Mouse (Mus musculus) gastrocnemius, postnatal 14 days (tissue): Measurements from ENCODE around the gene Atad1. TPM values are rescaled to one million over a fixed set of nuclear protein-coding genes. Genes with fewer than 3 reads are reported as not detected.
"Not testable (repeated sequence)": the region's sequence is repeated elsewhere in the genome, so short reads cannot be mapped to it uniquely, and the experiment has no call there.

Experiments
- DNase-seq: peaks from one replicate; pipeline ENCODE4 v3.0.0; 2021; ENCODE audit warnings: mixed read lengths
- intact Hi-C: fragments of 180-260 bp; cut with DNase I; formaldehyde crosslinking; loops from one replicate; pipeline ENCODE4 v1.15.1; 2025; ENCODE audit warnings: low total_unique reads
- total RNA-seq, 2 experiments: library from RNA; stranded (reverse); gene quantifications; 2 replicates each; pipeline ENCODE4 v1.2.3; 2021

The Atad1 gene
- total RNA-seq, 2 experiments from 2014 or later = 40.8 to 48.6 TPM

GRCm38 (mm10) chr19:32702191-32702590 is 37.4 kb downstream of the Atad1 start:
- intact Hi-C loops = no loop called here
- no peak for DNase-seq

- no peak for DNase-seq
- intact Hi-C loops = loop anchor here (10.0 kb wide), 1 partner anchor 222 kb away; no protein-coding TSS in a partner anchor
Measured at GRCm38 (mm10) chr19:32696674-32697073, 42.9 kb downstream of the Atad1 start.

DNA sequence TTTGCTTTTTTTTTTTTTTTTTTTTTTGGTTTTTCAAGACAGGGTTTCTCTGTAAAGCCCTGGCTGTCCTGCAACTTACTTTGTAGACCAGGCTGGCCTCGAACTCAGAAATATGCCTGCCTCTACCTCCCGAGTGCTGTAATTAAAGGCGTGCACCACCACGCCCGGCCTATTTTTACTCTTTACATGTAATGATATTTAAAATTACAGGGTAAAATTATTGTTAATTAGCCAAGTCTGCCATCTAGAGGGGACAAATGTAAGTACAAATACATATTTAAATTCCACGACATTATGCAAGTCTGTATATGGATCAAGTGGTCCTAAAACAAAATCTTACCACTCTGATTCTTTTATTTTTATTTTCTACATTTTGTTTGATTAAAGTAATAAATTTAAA is 49.9 kb downstream of the Atad1 start:
- no peak for DNase-seq
- intact Hi-C loops = loop anchor here (10.0 kb wide), 2 partner anchors 175 to 215 kb away; no protein-coding TSS in a partner anchor

DNA sequence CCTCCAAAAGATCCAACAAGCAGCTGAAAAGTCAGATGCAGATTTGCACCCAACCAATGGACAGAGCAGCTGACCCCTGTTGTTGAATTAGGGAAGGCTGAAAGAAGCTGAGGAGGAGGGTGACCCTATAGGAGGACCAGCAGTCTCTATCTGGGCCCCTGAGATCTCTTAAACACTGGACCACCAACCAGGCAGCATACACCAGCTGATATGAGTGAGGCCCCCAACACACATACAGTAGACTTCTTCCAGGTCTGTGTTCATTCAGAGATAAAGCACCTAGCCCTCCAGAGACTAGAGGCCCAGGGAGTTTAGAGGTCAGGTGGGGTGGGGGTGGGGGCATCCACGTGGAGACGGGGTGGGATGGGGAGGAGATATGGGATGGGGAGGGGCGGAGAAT is 51.4 kb downstream of the Atad1 start:
- not testable (repeated sequence) for DNase-seq
- intact Hi-C loops = loop anchor here (10.0 kb wide), 1 partner anchor 173 kb away; no protein-coding TSS in a partner anchor

DNA sequence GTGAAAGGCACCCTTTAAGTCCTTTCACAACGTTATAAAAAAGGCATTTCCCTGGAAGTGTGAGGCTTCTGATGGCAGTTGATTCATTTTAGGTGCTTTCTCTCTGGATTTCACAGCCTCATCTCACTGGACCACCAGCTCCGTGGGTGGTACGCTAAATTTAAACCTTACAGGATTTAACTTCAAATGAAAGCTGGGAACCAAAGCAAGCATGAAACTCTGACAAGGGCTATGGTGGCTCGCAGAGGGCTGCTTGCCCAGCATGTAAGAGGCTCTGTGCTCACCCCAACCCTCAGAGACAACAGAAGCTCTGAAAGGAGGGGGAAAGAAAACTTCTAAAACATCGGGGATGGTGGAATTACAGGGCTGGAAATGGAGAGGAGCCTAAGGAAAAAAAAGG is 51.9 kb downstream of the Atad1 start:
- DNase-seq = no peak
- intact Hi-C loops = loop anchor here (10.0 kb wide), 1 partner anchor 173 kb away; no protein-coding TSS in a partner anchor

- intact Hi-C loops = loop anchor here (10.0 kb wide), 1 partner anchor 168 kb away; no protein-coding TSS in a partner anchor
- DNase-seq = no peak
Measured at GRCm38 (mm10) chr19:32683081-32683480, 56.5 kb downstream of the Atad1 start.

- intact Hi-C loops = loop anchor here (10.0 kb wide), 1 partner anchor 166 kb away; no protein-coding TSS in a partner anchor
- no peak for DNase-seq
Measured at GRCm38 (mm10) chr19:32680894-32681293, 58.7 kb downstream of the Atad1 start.

DNA sequence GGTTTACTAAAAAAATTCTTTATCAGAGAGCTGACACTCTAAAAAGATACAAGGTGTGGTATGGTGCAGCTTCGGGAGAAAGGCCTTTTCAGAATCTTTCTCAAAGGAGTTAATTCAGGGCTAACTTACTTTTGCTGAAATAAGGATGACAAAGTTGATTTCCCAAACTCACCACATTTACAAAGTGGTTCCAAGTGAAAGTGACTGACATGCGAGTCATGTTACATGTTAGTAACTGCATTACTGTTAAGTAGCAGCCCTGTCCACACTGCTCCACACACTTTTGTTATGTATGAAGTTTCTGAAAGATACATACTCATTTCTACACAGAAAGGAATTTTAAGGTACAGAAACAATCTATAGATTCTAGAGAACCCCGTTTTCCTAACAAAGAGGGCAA is 63.8 kb downstream of the Atad1 start:
- no peak for DNase-seq
- intact Hi-C loops = no loop called here

- intact Hi-C loops, DNase-seq: not testable (repeated sequence)
Measured at GRCm38 (mm10) chr19:32667830-32668229, 71.8 kb downstream of the Atad1 start.

- intact Hi-C loops = no loop called here
- DNase-seq = no peak
Measured at GRCm38 (mm10) chr19:32665243-32665642, 74.3 kb downstream of the Atad1 start.

- intact Hi-C loops = no loop called here
Measured at GRCm38 (mm10) chr19:32662936-32663335, 76.7 kb downstream of the Atad1 start.

GRCm38 (mm10) chr19:32659346-32659745 is 80.2 kb downstream of the Atad1 start:
- DNase-seq = no peak
- intact Hi-C loops = no loop called here

More at GRCm38 (mm10) chr19:32662936-32663335, 76.7 kb downstream of the Atad1 start:
- DNase-seq = no peak

GRCm38 (mm10) chr19:32653630-32654362 is 85.8 kb downstream of the Atad1 start:
- intact Hi-C loops = no loop called here
- DNase-seq = no peak

GRCm38 (mm10) chr19:32653122-32653521 is 86.5 kb downstream of the Atad1 start:
- intact Hi-C loops = no loop called here
- no peak for DNase-seq

GRCm38 (mm10) chr19:32651046-32651445 is 88.5 kb downstream of the Atad1 start:
- intact Hi-C loops = no loop called here
- no peak for DNase-seq

GRCm38 (mm10) chr19:32648019-32648571 is 91.5 kb downstream of the Atad1 start:
- intact Hi-C loops = no loop called here
- DNase-seq = no peak

DNA sequence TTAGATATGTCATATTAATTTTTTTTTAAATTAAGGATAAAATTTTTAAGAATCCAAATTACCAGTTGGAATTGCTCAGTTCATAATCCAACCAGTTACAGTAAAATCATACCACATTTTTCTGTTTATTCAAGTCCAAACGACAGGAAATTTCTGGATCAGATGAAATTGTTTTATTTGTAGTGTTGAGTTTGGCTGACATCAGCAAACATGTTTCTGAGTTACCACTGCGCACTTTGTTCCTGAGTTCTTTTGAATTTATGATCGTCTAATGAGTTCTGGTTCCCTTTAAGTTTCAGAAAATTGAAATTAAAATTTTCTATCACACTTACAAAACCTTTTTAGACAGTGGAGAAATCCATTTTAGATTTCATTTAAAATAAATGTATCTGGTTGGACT is 93.2 kb downstream of the Atad1 start:
- no peak for DNase-seq
- intact Hi-C loops = no loop called here

- intact Hi-C loops = loop anchor here (2.0 kb wide), 1 partner anchor 67 kb away; no protein-coding TSS in a partner anchor
- no peak for DNase-seq
Measured at GRCm38 (mm10) chr19:32645939-32646338, 93.6 kb downstream of the Atad1 start.

DNA sequence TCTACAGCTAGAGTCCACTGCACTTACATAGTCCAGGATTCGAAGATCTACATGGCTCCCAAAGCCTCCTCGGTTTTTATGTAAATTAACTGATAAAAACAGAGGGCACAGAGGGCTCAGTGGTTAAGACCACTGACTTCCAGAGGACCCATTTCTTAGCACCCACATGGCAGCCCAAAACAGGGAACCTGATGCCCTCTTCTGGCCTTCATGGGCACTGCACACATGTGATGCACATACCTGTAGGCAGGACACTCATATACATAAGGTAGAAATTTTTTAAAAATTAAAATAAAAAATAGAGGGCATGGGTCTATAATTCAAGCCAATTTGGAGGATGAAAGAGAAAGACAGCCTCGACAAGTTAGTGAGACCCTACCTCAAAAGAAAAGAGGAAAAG is 95.9 kb downstream of the Atad1 start:
- intact Hi-C loops = loop anchor here (2.0 kb wide), 1 partner anchor 65 kb away; no protein-coding TSS in a partner anchor
- no peak for DNase-seq

GRCm38 (mm10) chr19:32641995-32642394 is 97.6 kb downstream of the Atad1 start:
- DNase-seq = no peak
- intact Hi-C loops = no loop called here

GRCm38 (mm10) chr19:32641535-32641934 is 98.1 kb downstream of the Atad1 start:
- intact Hi-C loops = no loop called here
- DNase-seq = no peak
